Mouse (Mus musculus): ENCODE data around the gene Gm21312. TPM values are rescaled to one million over a fixed set of nuclear protein-coding genes. Genes with fewer than 3 reads are reported as not detected.
"Not testable (repeated sequence)": the region's sequence is repeated elsewhere in the genome, so short reads cannot be mapped to it uniquely, and the experiment has no call there.

Gm21312 gene
- not detected in 2 replicates for total RNA-seq (2012; rRNA removed)
- not detected for polyA plus RNA-seq (2012; ENCODE audit: insufficient read depth in 1 of 2, insufficient read length in 2 of 2, low read depth in 1 of 2, low replicate concordance in 2 of 2, missing spikeins in 1 of 2)

GRCm38 (mm10) chr10:104176724-104177123 lies at the start of gene Gm21312:
Gene Gm21312, plus strand, starts transcription at chr10:104177024.
- H3K79me2 ChIP-seq (ENCODE audit: control insufficient read depth, insufficient read depth, low read length, poor library complexity); H3K4me1 ChIP-seq (ENCODE audit: control insufficient read depth in 1 of 2, insufficient read depth in 2 of 2, low read length in 2 of 2); H3K9ac ChIP-seq (ENCODE audit: control insufficient read depth, low read depth, low read length, poor library complexity, severe bottlenecking); H3K27ac ChIP-seq (ENCODE audit: control insufficient read depth, low read depth, low read length); H3K36me3 ChIP-seq (ENCODE audit: control insufficient read depth in 1 of 2, insufficient read depth in 2 of 2, low read length in 2 of 2); DNase-seq (ENCODE audit: low read depth, low spot score); H3K9me3 ChIP-seq (replicated peaks; ENCODE audit: insufficient read depth, low read length); H3K27me3 ChIP-seq (ENCODE audit: control insufficient read depth in 1 of 2, insufficient read depth in 2 of 2, low read length in 2 of 2); H3K4me3 ChIP-seq (ENCODE audit: control insufficient read depth in 1 of 2, insufficient read depth in 1 of 2, low read depth in 2 of 2, low read length in 2 of 2): not testable (repeated sequence)

- H3K9me3 ChIP-seq (replicated peaks; ENCODE audit: insufficient read depth, low read length); H3K4me1 ChIP-seq (ENCODE audit: control insufficient read depth in 1 of 2, insufficient read depth in 2 of 2, low read length in 2 of 2); H3K36me3 ChIP-seq (ENCODE audit: control insufficient read depth in 1 of 2, insufficient read depth in 2 of 2, low read length in 2 of 2); H3K79me2 ChIP-seq (ENCODE audit: control insufficient read depth, insufficient read depth, low read length, poor library complexity); H3K9ac ChIP-seq (ENCODE audit: control insufficient read depth, low read depth, low read length, poor library complexity, severe bottlenecking); DNase-seq (ENCODE audit: low read depth, low spot score); H3K27ac ChIP-seq (ENCODE audit: control insufficient read depth, low read depth, low read length); H3K27me3 ChIP-seq (ENCODE audit: control insufficient read depth in 1 of 2, insufficient read depth in 2 of 2, low read length in 2 of 2); H3K4me3 ChIP-seq (ENCODE audit: control insufficient read depth in 1 of 2, insufficient read depth in 1 of 2, low read depth in 2 of 2, low read length in 2 of 2): not testable (repeated sequence)
Observed at GRCm38 (mm10) chr10:104142687-104143086, 34.1 kb upstream of the Gm21312 start, which contains the start of gene Gm21293. Gene Gm21293, plus strand, starts transcription at chr10:104142987.

- not testable (repeated sequence) for H3K27me3 ChIP-seq (ENCODE audit: control insufficient read depth in 1 of 2, insufficient read depth in 2 of 2, low read length in 2 of 2); H3K36me3 ChIP-seq (ENCODE audit: control insufficient read depth in 1 of 2, insufficient read depth in 2 of 2, low read length in 2 of 2); H3K4me3 ChIP-seq (ENCODE audit: control insufficient read depth in 1 of 2, insufficient read depth in 1 of 2, low read depth in 2 of 2, low read length in 2 of 2); H3K27ac ChIP-seq (ENCODE audit: control insufficient read depth, low read depth, low read length); H3K4me1 ChIP-seq (ENCODE audit: control insufficient read depth in 1 of 2, insufficient read depth in 2 of 2, low read length in 2 of 2); DNase-seq (ENCODE audit: low read depth, low spot score); H3K79me2 ChIP-seq (ENCODE audit: control insufficient read depth, insufficient read depth, low read length, poor library complexity); H3K9ac ChIP-seq (ENCODE audit: control insufficient read depth, low read depth, low read length, poor library complexity, severe bottlenecking); H3K9me3 ChIP-seq (replicated peaks; ENCODE audit: insufficient read depth, low read length)
Observed at GRCm38 (mm10) chr10:104151197-104151596, 25.6 kb upstream of the Gm21312 start, which contains the start of gene Gm6763. Gene Gm6763, plus strand, starts transcription at chr10:104151497.

- H3K36me3 ChIP-seq (ENCODE audit: control insufficient read depth in 1 of 2, insufficient read depth in 2 of 2, low read length in 2 of 2); DNase-seq (ENCODE audit: low read depth, low spot score); H3K9ac ChIP-seq (ENCODE audit: control insufficient read depth, low read depth, low read length, poor library complexity, severe bottlenecking): not testable (repeated sequence)
Observed at GRCm38 (mm10) chr10:104159706-104160105, 17.1 kb upstream of the Gm21312 start, which contains the start of gene Gm8764. Gene Gm8764, plus strand, starts transcription at chr10:104160006.

GRCm38 (mm10) chr10:104168215-104168614 lies 8.6 kb upstream of the Gm21312 start, which contains the start of gene Gm21304:
Gene Gm21304, plus strand, starts transcription at chr10:104168515.
- H3K36me3 ChIP-seq (ENCODE audit: control insufficient read depth in 1 of 2, insufficient read depth in 2 of 2, low read length in 2 of 2); DNase-seq (ENCODE audit: low read depth, low spot score); H3K4me1 ChIP-seq (ENCODE audit: control insufficient read depth in 1 of 2, insufficient read depth in 2 of 2, low read length in 2 of 2); H3K9ac ChIP-seq (ENCODE audit: control insufficient read depth, low read depth, low read length, poor library complexity, severe bottlenecking); H3K4me3 ChIP-seq (ENCODE audit: control insufficient read depth in 1 of 2, insufficient read depth in 1 of 2, low read depth in 2 of 2, low read length in 2 of 2); H3K27ac ChIP-seq (ENCODE audit: control insufficient read depth, low read depth, low read length); H3K79me2 ChIP-seq (ENCODE audit: control insufficient read depth, insufficient read depth, low read length, poor library complexity); H3K9me3 ChIP-seq (replicated peaks; ENCODE audit: insufficient read depth, low read length); H3K27me3 ChIP-seq (ENCODE audit: control insufficient read depth in 1 of 2, insufficient read depth in 2 of 2, low read length in 2 of 2): not testable (repeated sequence)

More at GRCm38 (mm10) chr10:104159706-104160105, 17.1 kb upstream of the Gm21312 start, which contains the start of gene Gm8764:
- H3K27ac ChIP-seq (ENCODE audit: control insufficient read depth, low read depth, low read length); H3K4me1 ChIP-seq (ENCODE audit: control insufficient read depth in 1 of 2, insufficient read depth in 2 of 2, low read length in 2 of 2); H3K27me3 ChIP-seq (ENCODE audit: control insufficient read depth in 1 of 2, insufficient read depth in 2 of 2, low read length in 2 of 2); H3K9me3 ChIP-seq (replicated peaks; ENCODE audit: insufficient read depth, low read length); H3K79me2 ChIP-seq (ENCODE audit: control insufficient read depth, insufficient read depth, low read length, poor library complexity); H3K4me3 ChIP-seq (ENCODE audit: control insufficient read depth in 1 of 2, insufficient read depth in 1 of 2, low read depth in 2 of 2, low read length in 2 of 2): not testable (repeated sequence)

GRCm38 (mm10) chr10:104185233-104185632 lies 8.4 kb downstream of the Gm21312 start, which contains the start of gene Gm20765:
Gene Gm20765, plus strand, starts transcription at chr10:104185533.
- not testable (repeated sequence) for H3K4me3 ChIP-seq (ENCODE audit: control insufficient read depth in 1 of 2, insufficient read depth in 1 of 2, low read depth in 2 of 2, low read length in 2 of 2); H3K79me2 ChIP-seq (ENCODE audit: control insufficient read depth, insufficient read depth, low read length, poor library complexity); H3K9ac ChIP-seq (ENCODE audit: control insufficient read depth, low read depth, low read length, poor library complexity, severe bottlenecking); H3K4me1 ChIP-seq (ENCODE audit: control insufficient read depth in 1 of 2, insufficient read depth in 2 of 2, low read length in 2 of 2); H3K36me3 ChIP-seq (ENCODE audit: control insufficient read depth in 1 of 2, insufficient read depth in 2 of 2, low read length in 2 of 2); H3K27me3 ChIP-seq (ENCODE audit: control insufficient read depth in 1 of 2, insufficient read depth in 2 of 2, low read length in 2 of 2); DNase-seq (ENCODE audit: low read depth, low spot score); H3K27ac ChIP-seq (ENCODE audit: control insufficient read depth, low read depth, low read length); H3K9me3 ChIP-seq (replicated peaks; ENCODE audit: insufficient read depth, low read length)

GRCm38 (mm10) chr10:104193742-104194141 lies 16.9 kb downstream of the Gm21312 start, which contains the start of gene Gm4340:
Gene Gm4340, plus strand, starts transcription at chr10:104194042.
- not testable (repeated sequence) for H3K79me2 ChIP-seq (ENCODE audit: control insufficient read depth, insufficient read depth, low read length, poor library complexity); H3K9ac ChIP-seq (ENCODE audit: control insufficient read depth, low read depth, low read length, poor library complexity, severe bottlenecking); H3K27me3 ChIP-seq (ENCODE audit: control insufficient read depth in 1 of 2, insufficient read depth in 2 of 2, low read length in 2 of 2); H3K9me3 ChIP-seq (replicated peaks; ENCODE audit: insufficient read depth, low read length); H3K27ac ChIP-seq (ENCODE audit: control insufficient read depth, low read depth, low read length); H3K4me3 ChIP-seq (ENCODE audit: control insufficient read depth in 1 of 2, insufficient read depth in 1 of 2, low read depth in 2 of 2, low read length in 2 of 2); DNase-seq (ENCODE audit: low read depth, low spot score); H3K4me1 ChIP-seq (ENCODE audit: control insufficient read depth in 1 of 2, insufficient read depth in 2 of 2, low read length in 2 of 2); H3K36me3 ChIP-seq (ENCODE audit: control insufficient read depth in 1 of 2, insufficient read depth in 2 of 2, low read length in 2 of 2)

Measured in MEL (cell line).